Comparison of ENCODE assay signal across 13 mouse cellular contexts in genomic region chr4:134016767-134017166, GRCm38 (mm10). TPM values are rescaled to one million over a fixed set of nuclear protein-coding genes. Genes with fewer than 3 reads are reported as not detected.
A peak's percentile ranks its signal among the peaks of the same experiment; 100 is the strongest.
DNase-seq lines count a peak whose midpoint lies in the region; ATAC-seq and TF ChIP-seq lines count a peak whose summit lies in the region.
"Had no signal": no experiment of that assay in that cellular context is flagged by ENCODE, and none has a peak within 500 bp of the region (broad histone marks: within the 10 kb centered on the region; RNA-seq: fewer than 3 reads in every experiment).

No protein-coding gene starts in this region.

- no peak for ATAC-seq in liver, embryonic 11.5 days (replicated peaks; ENCODE audit: low FRiP score)
- ATAC-seq in stomach, postnatal 0 days (ENCODE audit: low FRiP score, low TSS enrichment) = no peak

- no peak for TF ChIP-seq EP300 in stomach, postnatal 0 days (optimal IDR thresholded peaks at IDR 0.05)

- H3K9me3 ChIP-seq in liver, embryonic 11.5 days (ENCODE audit: control insufficient read depth, low read length) = no peaks in the 10 kb centered on the region
- no peaks in the 10 kb centered on the region for H3K9me3 ChIP-seq in stomach, postnatal 0 days (ENCODE audit: control insufficient read depth, low read length)

- peak overlapping the region; percentile 51 for H3K4me3 ChIP-seq in liver, embryonic 11.5 days (ENCODE audit: low read depth, low read length)
- H3K4me3 ChIP-seq in stomach, postnatal 0 days (ENCODE audit: low read depth, low read length) = no peak overlapping the region

- H3K4me1 ChIP-seq in liver, embryonic 11.5 days (replicated peaks; ENCODE audit: control insufficient read depth, insufficient read depth, low read length) = peaks cover 18% of the 10 kb centered on the region
- no peaks in the 10 kb centered on the region for H3K4me1 ChIP-seq in stomach, postnatal 0 days (replicated peaks; ENCODE audit: control insufficient read depth, insufficient read depth)

- peak overlapping the region; percentile 73 for H3K27ac ChIP-seq in liver, embryonic 11.5 days (ENCODE audit: low read depth, low read length)
- no peak overlapping the region for H3K27ac ChIP-seq in stomach, postnatal 0 days (replicated peaks)

- peak; percentile 50 for DNase-seq in liver, embryonic 11.5 days (ENCODE audit: low spot score)
- DNase-seq in liver = no peak
- DNase-seq in embryo, embryonic 9.5 days (ENCODE audit: extremely low spot score) = peak; percentile 88
- peak; percentile 70 for DNase-seq in mesoderm, embryonic 11.5 days (ENCODE audit: low read depth, low spot score)
- peak; percentile 96 for DNase-seq in yolk sac, embryonic 10.5 days (ENCODE audit: low spot score)
- no peak for DNase-seq in urinary bladder, adult 18-20 months (ENCODE audit: low spot score in 2 of 2)
- no peak for DNase-seq in stomach, postnatal 0 days (ENCODE audit: low spot score)
- DNase-seq: cerebellum, adult 9-10 months; kidney, adult 9 months; thymus, postnatal 14 days had no signal

- TF ChIP-seq CTCF in stomach, postnatal 0 days (IDR thresholded peaks at IDR 0.05; ENCODE audit: low read depth) = no peak

- no peaks in the 10 kb centered on the region for H3K36me3 ChIP-seq in liver, embryonic 11.5 days (ENCODE audit: control insufficient read depth, insufficient read depth, low read length)
- H3K36me3 ChIP-seq in stomach, postnatal 0 days (ENCODE audit: control insufficient read depth, insufficient read depth, low read length) = no peaks in the 10 kb centered on the region

- 3% methylated on average over 8 of the region's 8 CpGs for WGBS in liver, embryonic 11.5 days
- 3% methylated on average over 8 of the region's 8 CpGs for WGBS in stomach, postnatal 0 days

- H3K27me3 ChIP-seq in liver, embryonic 11.5 days (replicated peaks; ENCODE audit: control insufficient read depth, insufficient read depth, low read length) = peaks cover 41% of the 10 kb centered on the region
- H3K27me3 ChIP-seq in stomach, postnatal 0 days (ENCODE audit: control insufficient read depth, insufficient read depth, low read length) = peaks cover 15% of the 10 kb centered on the region; the same call in 1 of the 2 replicates

- peak overlapping the region; percentile 64 for H3K4me2 ChIP-seq in liver, embryonic 11.5 days
- no peak overlapping the region for H3K4me2 ChIP-seq in stomach, postnatal 0 days (replicated peaks; ENCODE audit: low read depth)

- peak overlapping the region; percentile 10; the same call in 1 of the 2 replicates for H3K9ac ChIP-seq in liver, embryonic 11.5 days (ENCODE audit: low read depth, low read length)
- no peak overlapping the region for H3K9ac ChIP-seq in stomach, postnatal 0 days (ENCODE audit: low read length)

RNA-seq across cellular contexts. Expression of gene Lin28a, which starts 1.9 kb away (rescaled TPM):
- 5.8 TPM in 2 replicates for polyA plus RNA-seq in liver, embryonic 11.5 days (2014; fragmentation: Nextera tagmentation; extraction: Ambion mirVana)
- polyA plus RNA-seq in stomach, postnatal 0 days (2015; fragmentation: Nextera tagmentation; extraction: Ambion mirVana) = not detected in 2 replicates
- polyA plus RNA-seq: lung, embryonic 16.5 days; small intestine, adult 2 months had no signal

RNA-seq across cellular contexts. Expression of gene Dhdds, which starts 16.0 kb away (rescaled TPM):
- 30.9 and 39.0 TPM in 2 replicates for polyA plus RNA-seq in liver, embryonic 11.5 days (2014; fragmentation: Nextera tagmentation; extraction: Ambion mirVana)
- polyA plus RNA-seq in stomach, postnatal 0 days (2015; fragmentation: Nextera tagmentation; extraction: Ambion mirVana) = 23.1 TPM in 2 replicates

RNA-seq across cellular contexts. Expression of gene Zfp683, which starts 36.9 kb away (rescaled TPM):
- polyA plus RNA-seq in liver, embryonic 11.5 days (2014; fragmentation: Nextera tagmentation; extraction: Ambion mirVana) = not detected in 2 replicates
- not detected in 2 replicates for polyA plus RNA-seq in stomach, postnatal 0 days (2015; fragmentation: Nextera tagmentation; extraction: Ambion mirVana)
- polyA plus RNA-seq: heart, embryonic 14.5 days; lung, embryonic 16.5 days had no signal

RNA-seq across cellular contexts. Expression of gene Crybg2, which starts 43.8 kb away (rescaled TPM):
- polyA plus RNA-seq in liver, embryonic 11.5 days (2014; fragmentation: Nextera tagmentation; extraction: Ambion mirVana) = 1.2 and 1.7 TPM in 2 replicates
- 15.6 and 21.6 TPM in 2 replicates for polyA plus RNA-seq in stomach, postnatal 0 days (2015; fragmentation: Nextera tagmentation; extraction: Ambion mirVana)

RNA-seq across cellular contexts. Expression of gene Hmgn2, which starts 48.3 kb away (rescaled TPM):
- polyA plus RNA-seq in liver, embryonic 11.5 days (2014; fragmentation: Nextera tagmentation; extraction: Ambion mirVana) = 1,890 and 1,897 TPM in 2 replicates
- polyA plus RNA-seq in stomach, postnatal 0 days (2015; fragmentation: Nextera tagmentation; extraction: Ambion mirVana) = 762 and 782 TPM in 2 replicates

Comparison
In these comparisons a context has a peak if more than half of its experiments do, and no peak if none do; other contexts are left out.
1. DNase-seq: peak in liver, embryonic 11.5 days (single experiment), embryo, embryonic 9.5 days (single experiment), mesoderm, embryonic 11.5 days (single experiment) and yolk sac, embryonic 10.5 days (single experiment); none in liver (single experiment), urinary bladder, adult 18-20 months (0 of 2) and stomach, postnatal 0 days (single experiment).